Mouse (Mus musculus) midbrain, embryonic 14.5 days (tissue): ENCODE measurements around the gene Alox12. TPM values are rescaled to one million over a fixed set of nuclear protein-coding genes. Genes with fewer than 3 reads are reported as not detected.
A peak's percentile ranks its signal among the peaks of the same experiment; 100 is the strongest.

Experiments
- ATAC-seq: fragments of 200-750 bp; cut with Nextera tagmentation; 2 replicates; pipeline ENCODE4 v1.8.0; 2017; ENCODE audit warnings: moderate number of reproducible peaks, moderate library complexity; ENCODE audit not compliant: low FRiP score, low TSS enrichment
- DNase-seq: peaks from one replicate; pipeline ENCODE4 v3.0.0-alpha.2; 2015
- H3K27ac ChIP-seq: fragments of 300-500 bp; sonication (generic); replicated peaks from 2 replicates; pipeline ENCODE4 v1.5.1; 2014; ENCODE audit warnings: mild to moderate bottlenecking, low read depth, low read length, moderate library complexity
- H3K27me3 ChIP-seq: fragments of 300-500 bp; sonication (generic); 2 replicates; pipeline ENCODE4 v1.6.1; 2014; ENCODE audit warnings: low read length, control low read depth, mixed read lengths; ENCODE audit not compliant: control insufficient read depth, insufficient read depth
- H3K36me3 ChIP-seq: fragments of 300-500 bp; sonication (generic); 2 replicates; pipeline ENCODE4 v1.6.1; 2014; ENCODE audit warnings: low read length, control low read depth; ENCODE audit not compliant: control insufficient read depth, insufficient read depth
- H3K4me1 ChIP-seq: fragments of 300-500 bp; sonication (generic); 2 replicates; pipeline ENCODE4 v1.6.1; 2014; ENCODE audit warnings: mild to moderate bottlenecking, antibody characterized with exemption, low read length, control low read depth; ENCODE audit not compliant: control insufficient read depth, insufficient read depth
- H3K4me2 ChIP-seq: fragments of 300-500 bp; sonication (generic); 2 replicates; pipeline ENCODE4 v1.6.1; 2014; ENCODE audit warnings: mild to moderate bottlenecking, low read length, moderate library complexity
- H3K4me3 ChIP-seq: fragments of 300-500 bp; sonication (generic); replicated peaks from 2 replicates; pipeline ENCODE4 v1.5.1; 2014; ENCODE audit warnings: low read depth, low read length
- H3K9ac ChIP-seq: fragments of 300-500 bp; sonication (generic); replicated peaks from 2 replicates; pipeline ENCODE4 v1.6.1; 2014; ENCODE audit warnings: mild to moderate bottlenecking, low read length, moderate library complexity
- H3K9me3 ChIP-seq: fragments of 300-500 bp; sonication (generic); 2 replicates; pipeline ENCODE4 v1.6.1; 2016; ENCODE audit warnings: low read length, control low read depth, mixed read lengths; ENCODE audit not compliant: control insufficient read depth
- WGBS: fragments of 180-500 bp; shearing (Covaris S2); extraction: QIAGEN DNeasy Blood & Tissue Kit; methylation state at CpG from one replicate; pipeline ENCODE4 v1.1.7; 2014; 5-methylcytosine and 5-hydroxymethylcytosine counted together
- polyA plus RNA-seq: library from polyadenylated mRNA; unstranded; fragments of >200 nt; fragmentation: Nextera tagmentation; extraction: Ambion mirVana; gene quantifications from 2 replicates; pipeline ENCODE4 v1.2.1, GENCODE M21; 2014

Gene Alox12
- polyA plus RNA-seq, 1 experiment from 2014 or later = 0.33 TPM

DNA sequence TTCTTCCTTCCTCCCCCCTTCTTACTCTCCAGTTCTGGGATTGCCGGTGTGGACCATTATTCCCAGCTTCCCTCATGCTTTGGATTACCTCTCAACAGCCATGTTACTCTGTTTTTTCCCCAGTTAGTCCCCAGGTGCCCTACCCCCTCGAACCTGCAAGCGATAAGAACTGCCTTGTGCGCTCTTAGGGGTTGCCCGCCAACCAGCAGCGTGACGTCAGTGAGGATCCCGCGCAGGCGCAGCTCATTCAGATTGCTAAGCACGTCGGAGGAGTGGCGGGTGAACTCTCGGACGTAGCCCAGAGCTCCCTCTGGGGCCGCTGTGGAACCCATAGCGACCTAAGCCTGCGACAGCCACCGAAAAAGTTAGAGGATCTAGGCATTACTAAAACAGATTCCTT, 26.3 kb downstream of the Alox12 start:
- Histone ChIP-seq H3K27me3 (peaks cover 56% of the 10 kb centered on the region), H3K4me2 (peak overlapping the region; percentile 49), H3K9ac (no peak overlapping the region; the same call in 1 of the 2 replicates), H3K4me3 (peak overlapping the region; percentile 24), H3K4me1 (peaks cover 10% of the 10 kb centered on the region; the same call in 1 of the 2 replicates), H3K27ac (no peak overlapping the region), H3K9me3 (no peaks in the 10 kb centered on the region), H3K36me3 (no peaks in the 10 kb centered on the region)
- no peak for ATAC-seq
- peak; percentile 89 for DNase-seq
- WGBS = 1% methylated on average over 19 of the region's 19 CpGs

DNA sequence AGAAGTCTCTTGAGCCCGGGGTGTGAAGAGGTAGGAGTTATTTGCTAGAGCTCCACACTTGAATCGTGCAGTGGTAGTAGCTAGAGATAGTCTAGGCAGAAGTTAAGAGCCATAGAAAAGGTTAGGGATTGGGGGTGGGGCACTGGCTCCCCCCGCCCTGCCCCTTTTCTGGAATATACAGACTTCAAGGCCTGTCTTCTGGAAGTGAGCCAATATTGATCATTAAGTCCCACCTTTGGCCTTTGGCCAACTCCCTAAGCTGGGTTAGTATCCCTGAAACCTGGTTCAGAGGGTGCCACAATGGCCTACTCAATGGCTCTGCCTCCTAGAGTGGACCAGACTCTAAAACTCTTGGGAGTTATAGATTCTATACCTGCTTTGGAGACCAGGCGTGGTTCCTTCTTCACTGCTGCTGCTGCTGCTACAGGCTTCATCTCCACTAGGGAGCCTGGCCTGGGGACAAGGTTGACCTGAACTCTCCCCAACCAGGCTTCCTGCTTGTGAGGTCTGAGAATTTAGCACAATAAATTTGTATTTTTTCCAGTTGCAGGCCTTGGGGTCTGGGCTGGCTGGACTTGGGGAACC, 27.4 kb downstream of the Alox12 start:
- H3K4me3 ChIP-seq = no peak overlapping the region
- peaks cover 5% of the 10 kb centered on the region; the same call in 1 of the 2 replicates for H3K4me1 ChIP-seq
- no peaks in the 10 kb centered on the region for H3K9me3 ChIP-seq
- H3K36me3 ChIP-seq = no peaks in the 10 kb centered on the region
- H3K27me3 ChIP-seq = peaks cover 56% of the 10 kb centered on the region
- ATAC-seq (no peak), DNase-seq (no peak)
- H3K9ac ChIP-seq = no peak overlapping the region
- H3K27ac ChIP-seq = no peak overlapping the region
- no peak overlapping the region for H3K4me2 ChIP-seq
- 87% methylated on average over 4 of the region's 4 CpGs for WGBS

DNA sequence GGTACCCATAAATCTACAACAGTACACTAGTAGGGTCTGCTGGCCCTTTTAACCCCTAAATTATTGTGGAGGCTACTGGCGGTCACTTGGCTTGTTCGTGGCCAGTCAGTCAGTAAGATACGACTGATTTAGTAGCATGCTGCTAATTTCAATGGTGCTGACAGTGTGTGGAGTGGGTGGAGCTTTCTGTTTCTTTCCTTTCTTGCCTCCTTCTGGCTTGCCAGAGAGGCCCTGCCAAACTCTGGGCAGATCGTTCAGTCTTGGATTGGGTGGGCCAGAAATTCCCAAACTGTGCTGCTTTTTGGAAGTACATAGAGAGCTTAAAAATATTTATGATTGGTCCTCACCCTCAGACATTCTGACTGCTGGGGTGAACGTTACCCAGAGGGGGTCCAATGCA, 28.0 kb downstream of the Alox12 start:
- Histone ChIP-seq H3K9ac (0 out of 2 replicates have a peak overlapping the region, but pooled peaks have one; percentile 13), H3K27me3 (peaks cover 56% of the 10 kb centered on the region), H3K36me3 (no peaks in the 10 kb centered on the region), H3K27ac (no peak overlapping the region), H3K4me2 (peak overlapping the region; percentile 41; the same call in 1 of the 2 replicates), H3K4me1 (peaks cover 7% of the 10 kb centered on the region; the same call in 1 of the 2 replicates), H3K4me3 (no peak overlapping the region), H3K9me3 (no peaks in the 10 kb centered on the region)
- ATAC-seq (no peak), DNase-seq (no peak)
- WGBS = 43% methylated on average over 5 of the region's 5 CpGs

DNA sequence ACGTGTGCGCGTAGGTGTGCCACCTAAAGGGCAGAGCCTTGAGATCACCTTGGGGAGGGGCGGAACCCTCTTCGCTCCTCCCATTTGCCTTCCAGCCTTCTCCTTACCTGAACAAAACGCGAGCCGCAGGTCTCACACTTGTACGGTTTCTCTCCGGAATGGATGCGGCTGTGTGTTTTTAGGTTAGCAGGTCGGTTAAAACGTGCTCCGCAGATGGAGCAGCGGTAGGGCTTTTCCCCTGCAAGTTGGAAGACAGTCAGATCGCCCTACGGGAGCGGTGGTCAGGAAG, 28.6 kb downstream of the Alox12 start:
- Histone ChIP-seq H3K27me3 (peaks cover 56% of the 10 kb centered on the region), H3K4me2 (peak overlapping the region; percentile 41), H3K9ac (0 out of 2 replicates have a peak overlapping the region, but pooled peaks have one; percentile 13), H3K4me3 (peak overlapping the region; percentile 18), H3K9me3 (no peaks in the 10 kb centered on the region), H3K27ac (no peak overlapping the region), H3K36me3 (no peaks in the 10 kb centered on the region), H3K4me1 (peaks cover 13% of the 10 kb centered on the region)
- ATAC-seq = no peak
- no peak for DNase-seq
- 10% methylated on average over 18 of the region's 18 CpGs for WGBS

DNA sequence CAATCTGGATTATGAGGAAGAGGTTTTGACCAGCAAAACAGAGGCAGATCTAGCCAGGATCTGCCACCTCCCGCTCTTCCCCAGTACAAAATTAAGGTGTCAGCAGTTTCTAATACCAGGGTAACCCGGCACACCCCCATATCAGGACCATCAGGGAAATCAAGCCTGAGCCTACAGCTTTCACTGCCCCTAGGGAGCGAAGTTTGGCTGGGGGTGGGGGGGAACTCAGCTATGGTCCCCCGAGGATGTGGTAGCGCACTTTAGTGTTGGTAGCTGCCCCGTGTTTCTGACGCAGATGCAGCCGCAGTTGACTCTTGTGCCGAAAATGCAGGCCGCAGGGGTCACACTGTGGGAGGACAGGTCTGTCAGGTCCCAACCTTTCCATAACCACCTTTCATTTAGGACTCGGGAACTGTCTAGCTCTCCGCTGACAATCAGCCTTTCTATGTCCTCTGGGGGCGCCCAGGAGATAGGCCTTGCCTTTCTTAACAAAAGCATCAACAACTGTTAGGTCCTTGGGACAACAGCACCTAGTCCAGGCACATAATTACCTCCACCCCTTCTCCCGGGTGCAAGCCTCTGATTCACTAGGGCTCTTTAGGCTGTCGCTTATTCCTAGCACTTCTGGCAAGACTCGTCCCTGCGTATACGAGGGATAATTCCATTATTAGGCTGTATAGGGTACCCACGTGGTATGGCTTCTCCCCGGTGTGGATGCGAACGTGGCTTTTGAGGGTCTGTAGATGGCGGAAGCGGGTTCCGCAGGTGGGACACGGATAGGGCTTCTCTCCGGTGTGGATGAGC, 29.2 kb downstream of the Alox12 start:
- ATAC-seq = no peak
- Histone ChIP-seq H3K27ac (no peak overlapping the region), H3K4me2 (peak overlapping the region; percentile 41), H3K9me3 (no peaks in the 10 kb centered on the region), H3K36me3 (no peaks in the 10 kb centered on the region), H3K4me1 (peaks cover 14% of the 10 kb centered on the region), H3K27me3 (peaks cover 56% of the 10 kb centered on the region), H3K4me3 (peak overlapping the region; percentile 18), H3K9ac (no peak overlapping the region)
- peak; percentile 52 for DNase-seq
- 19% methylated on average over 27 of the region's 27 CpGs for WGBS

DNA sequence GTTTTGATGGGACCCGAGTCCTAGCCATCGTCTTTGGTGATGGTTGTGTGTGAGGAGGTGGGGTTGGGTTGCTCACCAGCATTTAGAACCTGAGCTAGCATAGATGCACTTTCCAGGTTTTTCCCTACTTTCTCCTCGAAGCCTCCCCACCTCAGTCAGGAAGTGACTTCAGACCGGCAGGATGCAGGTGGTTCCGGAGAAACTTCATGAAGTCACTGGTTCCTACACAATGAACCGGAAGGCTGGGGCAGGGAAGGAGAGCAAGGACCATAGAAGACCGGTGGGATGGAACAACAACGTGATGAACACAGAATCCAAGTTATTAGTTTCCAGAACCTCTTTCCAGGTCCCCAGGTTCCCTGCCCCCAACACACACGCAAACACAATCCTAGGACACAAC, 31.4 kb downstream of the Alox12 start:
- H3K4me2 ChIP-seq = no peak overlapping the region
- ATAC-seq = no peak
- no peaks in the 10 kb centered on the region for H3K9me3 ChIP-seq
- DNase-seq = no peak
- H3K27ac ChIP-seq = no peak overlapping the region
- peaks cover 27% of the 10 kb centered on the region for H3K4me1 ChIP-seq
- H3K27me3 ChIP-seq = peaks cover 35% of the 10 kb centered on the region
- no peak overlapping the region for H3K9ac ChIP-seq
- no peaks in the 10 kb centered on the region for H3K36me3 ChIP-seq
- WGBS = 87% methylated on average over 9 of the region's 9 CpGs
- no peak overlapping the region for H3K4me3 ChIP-seq

DNA sequence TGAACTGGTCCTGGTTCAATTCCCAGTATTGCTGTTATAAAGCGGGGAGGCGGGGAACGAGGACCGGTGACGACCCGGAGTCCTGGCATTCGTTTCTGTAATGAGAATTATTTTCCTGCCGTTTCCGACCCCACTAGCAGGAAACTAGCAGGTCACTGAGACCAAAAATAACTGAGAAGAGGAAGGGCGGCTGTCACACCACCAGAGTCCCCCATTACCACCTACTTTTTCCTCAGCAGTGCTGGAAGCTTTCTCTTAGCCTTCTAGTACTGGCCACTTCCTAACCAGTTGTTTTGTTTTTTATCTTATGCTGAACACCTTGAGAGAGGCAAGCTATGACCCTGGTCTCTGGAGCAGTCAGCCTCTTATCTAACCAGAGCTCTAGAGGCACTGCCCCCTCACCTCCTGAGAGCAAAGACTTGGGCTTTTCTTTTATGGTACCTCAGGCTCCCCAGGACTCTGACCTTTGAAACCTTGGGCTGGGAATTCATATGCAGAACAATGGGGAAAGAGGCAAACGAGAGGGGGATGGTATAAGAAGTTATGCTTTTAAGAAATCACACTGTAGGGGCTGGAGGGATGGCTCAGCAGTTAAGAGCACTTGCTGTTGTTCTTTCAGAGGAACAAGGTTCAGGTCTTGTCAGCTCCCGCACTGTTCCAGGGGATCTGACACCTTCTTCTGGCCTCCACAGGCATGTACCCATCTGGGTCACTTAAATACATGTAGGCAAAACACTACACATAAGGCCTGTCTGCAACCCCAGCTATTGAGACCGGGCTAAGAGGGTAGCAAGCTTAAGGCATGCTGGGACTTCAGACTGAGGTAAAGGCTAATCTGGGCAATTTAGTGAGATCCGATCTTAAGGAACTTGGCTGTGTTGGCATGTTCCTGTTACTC, 33.3 kb downstream of the Alox12 start:
- WGBS = 10% methylated on average over 14 of the region's 14 CpGs

DNA sequence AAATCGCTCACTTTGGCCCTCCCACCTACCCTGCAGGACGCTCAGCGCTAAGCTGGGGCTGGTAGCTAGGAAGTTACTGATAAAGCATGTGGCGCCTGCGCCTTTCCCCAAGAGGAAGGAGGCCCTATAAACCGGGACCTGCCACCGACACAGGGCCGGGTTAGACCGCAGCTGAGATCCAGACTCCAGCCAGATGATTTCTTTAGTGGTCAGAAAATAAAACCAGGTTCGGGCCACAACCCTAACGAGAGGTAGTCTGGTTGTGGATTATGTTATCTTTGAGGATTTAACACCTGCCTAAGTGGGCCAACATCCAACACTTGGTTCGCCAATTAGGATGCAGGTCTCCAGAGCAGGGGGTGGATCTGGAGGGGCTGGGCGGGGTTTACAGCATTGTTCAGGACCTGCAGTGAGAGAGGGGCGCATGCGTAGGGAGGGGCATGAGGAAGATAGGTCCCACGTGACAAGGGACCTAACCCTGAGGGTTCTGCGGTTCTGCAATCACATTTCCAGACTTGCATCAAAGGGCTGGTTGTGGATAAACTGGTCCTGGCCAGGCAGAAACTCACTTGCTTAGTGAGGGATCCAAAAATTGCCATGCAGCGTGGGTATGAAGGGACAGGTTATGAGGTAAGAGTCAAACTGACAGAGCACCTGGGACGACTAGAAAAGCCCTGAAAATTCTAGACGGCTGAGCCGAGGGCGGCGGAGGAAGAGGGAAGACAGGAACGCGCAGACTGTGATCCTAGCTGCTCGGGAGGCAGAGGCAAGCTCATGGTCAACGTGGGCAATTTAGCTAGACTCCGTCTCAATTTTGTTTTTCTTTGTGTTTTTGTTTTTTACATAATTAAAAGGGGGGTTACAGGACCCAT, 34.2 kb downstream of the Alox12 start, which contains the start of gene Slc16a13:
Gene Slc16a13, minus strand, starts transcription at position 334 of the 872 bp plus-strand sequence.
- ATAC-seq (peak; percentile 95), DNase-seq (peak; percentile 99)
- peak within 1 kb of the TSS; percentile 88 for H3K27ac ChIP-seq
- H3K36me3 ChIP-seq = peaks cover 15% of the 10 kb centered on the region; the same call in 1 of the 2 replicates
- no peaks in the 10 kb centered on the region for H3K9me3 ChIP-seq
- peak within 1 kb of the TSS; percentile 81 for H3K9ac ChIP-seq
- WGBS = under 1% methylated on average over 28 of the region's 28 CpGs
- peak within 1 kb of the TSS; percentile 57 for H3K4me3 ChIP-seq
- H3K4me1 ChIP-seq = peaks cover 30% of the 10 kb centered on the region
- peak within 1 kb of the TSS; percentile 88 for H3K4me2 ChIP-seq
- peaks cover 22% of the 10 kb centered on the region for H3K27me3 ChIP-seq

More for the DNA sequence above, 33.3 kb downstream of the Alox12 start:
- Histone ChIP-seq H3K27me3 (peaks cover 20% of the 10 kb centered on the region), H3K4me2 (peak overlapping the region; percentile 88), H3K9ac (peak overlapping the region; percentile 60), H3K9me3 (no peaks in the 10 kb centered on the region), H3K4me3 (peak overlapping the region; percentile 57), H3K36me3 (peaks cover 12% of the 10 kb centered on the region; the same call in 1 of the 2 replicates), H3K4me1 (peaks cover 30% of the 10 kb centered on the region), H3K27ac (peak overlapping the region; percentile 88)
- ATAC-seq (no peak), DNase-seq (no peak)
